ENCODE assay signal across 7 mouse cellular contexts in the genomic region with DNA sequence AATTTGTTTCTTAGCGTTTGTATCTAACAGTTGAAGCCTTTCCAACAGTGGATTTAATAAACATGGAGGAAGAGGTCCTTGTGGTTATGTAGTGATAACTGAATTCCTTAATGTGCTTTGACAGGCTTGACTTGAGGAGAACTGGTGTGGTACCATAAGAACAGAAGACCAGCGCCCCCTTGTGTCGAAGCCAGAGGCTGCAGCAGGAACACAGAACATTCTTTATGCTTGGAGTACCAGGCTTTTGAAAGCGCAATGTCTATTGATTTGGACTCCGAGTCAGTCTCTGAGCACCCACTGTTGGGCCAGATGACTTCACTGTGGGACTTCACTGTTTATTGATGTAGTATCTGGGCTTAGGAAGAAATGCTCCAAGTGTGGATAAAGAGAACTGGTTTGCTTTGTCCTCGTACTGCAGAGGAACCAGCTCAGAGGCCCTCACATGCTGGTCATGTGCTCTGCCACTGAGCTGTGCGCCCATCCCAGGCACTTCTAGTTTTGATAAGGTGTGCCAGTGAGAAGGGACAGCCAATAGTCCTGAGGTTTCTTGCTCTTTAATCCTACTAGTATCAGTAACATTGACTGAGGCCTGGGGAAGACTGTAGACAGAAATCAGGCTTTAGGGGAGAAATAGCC. TPM values are rescaled to one million over a fixed set of nuclear protein-coding genes. Genes with fewer than 3 reads are reported as not detected.
DNase-seq lines count a peak whose midpoint lies in the region; ATAC-seq and TF ChIP-seq lines count a peak whose summit lies in the region.

No protein-coding gene starts in this region.

- no peaks in the 10 kb centered on the region for H3K27me3 ChIP-seq in intestine, embryonic 16.5 days (replicated peaks; ENCODE audit: control insufficient read depth, insufficient read depth, low read length)
- no peaks in the 10 kb centered on the region for H3K27me3 ChIP-seq in midbrain, embryonic 12.5 days
- H3K27me3 ChIP-seq in small intestine, adult 2 months (ENCODE audit: control insufficient read depth, insufficient read depth, low read length): no peaks in the 10 kb centered on the region

- no peak overlapping the region for H3K4me3 ChIP-seq in intestine, embryonic 16.5 days (ENCODE audit: low read length)
- no peak overlapping the region for H3K4me3 ChIP-seq in midbrain, embryonic 12.5 days
- no peak overlapping the region for H3K4me3 ChIP-seq in small intestine, adult 2 months (ENCODE audit: low read depth, low read length)

- H3K4me1 ChIP-seq in intestine, embryonic 16.5 days (ENCODE audit: control insufficient read depth, insufficient read depth, low read length): no peaks in the 10 kb centered on the region
- H3K4me1 ChIP-seq in midbrain, embryonic 12.5 days: no peaks in the 10 kb centered on the region
- H3K4me1 ChIP-seq in small intestine, adult 2 months (ENCODE audit: control insufficient read depth, insufficient read depth, insufficient read length, low read length): no peaks in the 10 kb centered on the region

- H3K27ac ChIP-seq in intestine, embryonic 16.5 days (ENCODE audit: low read length): no peak overlapping the region
- no peak overlapping the region for H3K27ac ChIP-seq in midbrain, embryonic 12.5 days (replicated peaks)
- H3K27ac ChIP-seq in small intestine, adult 2 months (ENCODE audit: insufficient read depth, low read depth, low read length): no peak overlapping the region

- DNase-seq in cerebellum, postnatal 25 days: peak; percentile 78 to 87
- DNase-seq in gastrocnemius, postnatal 10 days: peak; percentile 90
- peak; percentile 86 to 92 for DNase-seq in left cerebral cortex, postnatal 36 days (ENCODE audit: low spot score in 2 of 2)

- peak; percentile 77 for ATAC-seq in activated CD4-positive, CD25-positive, alpha-beta regulatory T cell, adult 4 months
- peak; percentile 83 for ATAC-seq in intestine, embryonic 16.5 days
- ATAC-seq in midbrain, embryonic 12.5 days (ENCODE audit: low FRiP score, low read depth): peak; percentile 70

- peak overlapping the region; percentile 8; the same call in 1 of the 2 replicates for H3K9ac ChIP-seq in intestine, embryonic 16.5 days (ENCODE audit: low read depth, low read length)
- no peak overlapping the region for H3K9ac ChIP-seq in midbrain, embryonic 12.5 days (replicated peaks)

- no peak for TF ChIP-seq POLR2A in small intestine, adult 2 months (IDR thresholded peaks at IDR 0.05; ENCODE audit: low read depth, low read length)

- intact Hi-C loops in left cerebral cortex, postnatal 36 days (cut with DNase I): loop anchor here (1.0 kb wide), 1 partner anchor 88 kb away; no protein-coding TSS in a partner anchor

- H3K9me3 ChIP-seq in intestine, embryonic 16.5 days (ENCODE audit: control insufficient read depth, low read length): no peaks in the 10 kb centered on the region
- H3K9me3 ChIP-seq in midbrain, embryonic 12.5 days: no peaks in the 10 kb centered on the region

- peak; percentile 89; the same call in 1 of the 2 replicates for TF ChIP-seq CTCF in small intestine, adult 2 months (IDR thresholded peaks at IDR 0.05; ENCODE audit: extremely low read depth, insufficient read length, insufficient replicate concordance, low read depth, low read length)

- 27% methylated on average over 7 of the region's 7 CpGs for WGBS in intestine, embryonic 16.5 days
- 38% methylated on average over 7 of the region's 7 CpGs for WGBS in midbrain, embryonic 12.5 days
- WGBS in small intestine, adult 2 months: 26% methylated on average over 7 of the region's 7 CpGs

- H3K4me2 ChIP-seq in intestine, embryonic 16.5 days (ENCODE audit: low read depth, low read length): no peak overlapping the region
- H3K4me2 ChIP-seq in midbrain, embryonic 12.5 days (replicated peaks): no peak overlapping the region

- no peaks in the 10 kb centered on the region for H3K36me3 ChIP-seq in intestine, embryonic 16.5 days (ENCODE audit: control insufficient read depth, insufficient read depth, low read length)
- H3K36me3 ChIP-seq in midbrain, embryonic 12.5 days: no peaks in the 10 kb centered on the region
- no peaks in the 10 kb centered on the region for H3K36me3 ChIP-seq in small intestine, adult 2 months (ENCODE audit: control insufficient read depth, insufficient read depth, low read length)

RNA-seq across cellular contexts. Expression of gene Actl6a, which starts 7.8 kb away (rescaled TPM):
- polyA plus RNA-seq in activated CD4-positive, CD25-positive, alpha-beta regulatory T cell, adult 4 months (2017; shearing (Covaris generic)): 100 to 1,000 TPM in 1 of 2 experiments, 10 to 100 TPM in 1; 89.6 to 104 TPM
- 10 to 100 TPM; 27.3 to 30.7 TPM for total RNA-seq in gastrocnemius, postnatal 10 days (2021)
- 115 and 130 TPM in 2 replicates for polyA plus RNA-seq in intestine, embryonic 16.5 days (2015; fragmentation: Nextera tagmentation; extraction: Ambion mirVana)
- 10 to 100 TPM; 16.6 to 18.0 TPM for total RNA-seq in left cerebral cortex, postnatal 36 days (2021)
- polyA plus RNA-seq in midbrain, embryonic 12.5 days (2016; fragmentation: Nextera tagmentation; extraction: Ambion mirVana): 203 and 222 TPM in 2 replicates
- polyA plus RNA-seq in small intestine, adult 2 months (2012; rRNA removed): 5.7 and 8.7 TPM in 2 replicates

RNA-seq across cellular contexts. Expression of gene Ndufb5, which starts 38.4 kb away (rescaled TPM):
- polyA plus RNA-seq in activated CD4-positive, CD25-positive, alpha-beta regulatory T cell, adult 4 months (2017; shearing (Covaris generic)): 100 to 1,000 TPM; 277 to 281 TPM
- 100 to 1,000 TPM; 393 to 444 TPM for total RNA-seq in gastrocnemius, postnatal 10 days (2021)
- 401 and 405 TPM in 2 replicates for polyA plus RNA-seq in intestine, embryonic 16.5 days (2015; fragmentation: Nextera tagmentation; extraction: Ambion mirVana)
- total RNA-seq in left cerebral cortex, postnatal 36 days (2021): 100 to 1,000 TPM; 201 to 202 TPM
- 282 and 290 TPM in 2 replicates for polyA plus RNA-seq in midbrain, embryonic 12.5 days (2016; fragmentation: Nextera tagmentation; extraction: Ambion mirVana)
- polyA plus RNA-seq in small intestine, adult 2 months (2012; rRNA removed): 76.1 and 141 TPM in 2 replicates

RNA-seq across cellular contexts. Expression of gene Mrpl47, which starts 39.1 kb away (rescaled TPM):
- polyA plus RNA-seq in activated CD4-positive, CD25-positive, alpha-beta regulatory T cell, adult 4 months (2017; shearing (Covaris generic)): 10 to 100 TPM; 14.0 to 28.8 TPM
- 10 to 100 TPM; 31.1 to 34.7 TPM for total RNA-seq in gastrocnemius, postnatal 10 days (2021)
- 36.1 and 39.4 TPM in 2 replicates for polyA plus RNA-seq in intestine, embryonic 16.5 days (2015; fragmentation: Nextera tagmentation; extraction: Ambion mirVana)
- total RNA-seq in left cerebral cortex, postnatal 36 days (2021): 10 to 100 TPM; 21.4 to 23.4 TPM
- 34.0 and 37.0 TPM in 2 replicates for polyA plus RNA-seq in midbrain, embryonic 12.5 days (2016; fragmentation: Nextera tagmentation; extraction: Ambion mirVana)
- 0.44 and 0.60 TPM in 2 replicates for polyA plus RNA-seq in small intestine, adult 2 months (2012; rRNA removed)
